Mouse (Mus musculus) urinary bladder, postnatal 10 days (tissue): ENCODE results near the gene Gm8232.
"Not testable (repeated sequence)": the region's sequence is repeated elsewhere in the genome, so short reads cannot be mapped to it uniquely, and the experiment has no call there.

ENCODE experiments used
- DNase-seq: peaks from one replicate; pipeline ENCODE4 v3.0.0; 2022; ENCODE audit warnings: low spot score

Gene Gm8232

GRCm38 (mm10) chr14:44433335-44433734 is at the start of gene Gm8232:
Gm8232 (plus strand) TSS chr14:44433635.
- not testable (repeated sequence) for DNase-seq

- not testable (repeated sequence) for DNase-seq
Observed at GRCm38 (mm10) chr14:44384233-44384632, 49.2 kb upstream of the Gm8232 start.

- DNase-seq: not testable (repeated sequence)
Observed at GRCm38 (mm10) chr14:44410588-44410987, 22.8 kb upstream of the Gm8232 start, which contains the start of gene Gm3371. Gm3371 (minus strand) TSS chr14:44410688.
